Mouse (Mus musculus) adrenal gland, postnatal 14 days (tissue): ENCODE measurements around the gene Slc4a1ap. TPM values are rescaled to one million over a fixed set of nuclear protein-coding genes. Genes with fewer than 3 reads are reported as not detected.
"Not testable (repeated sequence)": the region's sequence is repeated elsewhere in the genome, so short reads cannot be mapped to it uniquely, and the experiment has no call there.

Experiments used
- DNase-seq: peaks from one replicate; pipeline ENCODE4 v3.0.0; 2021; ENCODE audit warnings: mixed read lengths
- long read RNA-seq, 2 experiments: library from polyadenylated mRNA; stranded (forward); transcript quantifications; one replicate each; pipeline ENCODE4 v2.0.0; 2021
- total RNA-seq: library from RNA; stranded (reverse); gene quantifications from 2 replicates; pipeline ENCODE4 v1.2.3, GENCODE M21; 2021

Gene Slc4a1ap
- total RNA-seq: 30.1 and 30.4 TPM in 2 replicates
- long read RNA-seq, experiment 1, partial matches to known transcripts: 1 of 10 reads
- long read RNA-seq, experiment 1, other reads (novel, unspliced or antisense): 3 of 10 reads
- long read RNA-seq, experiment 2, transcript Slc4a1ap-201 (13 exons, 2,424 nt): major isoform, 6 of 17 reads
- long read RNA-seq, experiment 2, partial matches to known transcripts: 4 of 17 reads
- long read RNA-seq, experiment 2, other reads (novel, unspliced or antisense): 4 of 17 reads

DNA sequence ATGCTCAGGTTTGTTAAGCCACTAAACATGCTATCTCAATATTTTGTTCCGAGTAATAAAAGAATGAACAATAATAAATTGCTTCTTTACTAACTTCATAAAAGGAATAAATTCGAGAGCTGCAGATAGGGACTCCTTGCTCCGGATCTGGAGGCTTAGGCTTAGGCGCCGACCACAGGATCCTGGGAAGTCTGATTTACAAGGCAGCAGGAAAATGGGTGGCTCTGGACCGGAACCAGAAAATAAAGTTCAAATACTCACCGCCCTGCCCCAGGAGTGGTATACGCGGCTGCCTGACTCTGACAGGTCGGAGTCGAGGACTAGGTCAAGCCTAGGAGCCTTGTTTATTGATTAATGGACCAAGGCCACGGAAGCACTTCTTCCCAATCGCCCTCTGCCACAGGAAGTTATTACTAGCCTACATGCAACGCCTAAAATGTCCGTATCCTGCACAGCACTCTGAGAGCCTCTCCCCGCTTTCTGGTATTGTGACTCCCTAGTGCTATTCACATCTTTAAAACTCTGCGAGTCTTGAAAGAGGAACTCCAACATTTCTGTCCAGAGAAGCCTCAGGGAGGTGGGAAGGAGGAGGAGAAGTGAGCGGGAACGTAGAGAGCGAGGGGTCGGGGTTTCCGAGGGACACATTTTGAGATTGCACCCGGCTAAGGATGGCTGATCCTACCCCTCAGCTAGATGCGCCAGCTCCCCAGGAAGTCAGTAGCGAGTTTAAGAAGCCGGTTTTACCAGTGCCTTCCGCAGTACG is at the start of gene Slc4a1ap:
Slc4a1ap (plus strand) TSS at position 642 of the 763 bp plus-strand sequence.
- peak; percentile 85 for DNase-seq

DNA sequence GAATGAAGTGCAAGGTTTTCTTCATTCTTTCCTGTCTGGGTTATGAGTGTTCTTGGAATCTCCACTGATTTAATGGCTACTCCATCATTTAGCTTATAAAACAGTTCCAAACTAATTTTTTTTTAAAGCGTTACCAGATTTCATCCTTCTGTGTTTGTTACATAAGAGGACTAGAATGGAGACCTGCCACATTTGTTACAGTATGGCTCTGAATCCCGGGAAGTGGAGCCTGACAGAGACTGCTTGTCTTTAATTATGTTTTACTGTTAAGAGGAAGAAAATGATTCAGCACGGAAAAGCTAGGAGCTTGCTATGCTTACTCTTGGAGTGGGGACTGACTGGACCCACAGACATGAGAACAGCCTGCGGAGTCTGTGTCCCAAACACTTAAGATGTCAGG is 46.3 kb upstream of the Slc4a1ap start:
- DNase-seq: no peak

GRCm38 (mm10) chr5:31485440-31485839 is 41.4 kb upstream of the Slc4a1ap start, which contains the start of gene 4930548H24Rik:
Gene 4930548H24Rik, plus strand, starts transcription at chr5:31485740.
- DNase-seq: no peak

GRCm38 (mm10) chr5:31487889-31488288 is 38.9 kb upstream of the Slc4a1ap start:
- no peak for DNase-seq

DNA sequence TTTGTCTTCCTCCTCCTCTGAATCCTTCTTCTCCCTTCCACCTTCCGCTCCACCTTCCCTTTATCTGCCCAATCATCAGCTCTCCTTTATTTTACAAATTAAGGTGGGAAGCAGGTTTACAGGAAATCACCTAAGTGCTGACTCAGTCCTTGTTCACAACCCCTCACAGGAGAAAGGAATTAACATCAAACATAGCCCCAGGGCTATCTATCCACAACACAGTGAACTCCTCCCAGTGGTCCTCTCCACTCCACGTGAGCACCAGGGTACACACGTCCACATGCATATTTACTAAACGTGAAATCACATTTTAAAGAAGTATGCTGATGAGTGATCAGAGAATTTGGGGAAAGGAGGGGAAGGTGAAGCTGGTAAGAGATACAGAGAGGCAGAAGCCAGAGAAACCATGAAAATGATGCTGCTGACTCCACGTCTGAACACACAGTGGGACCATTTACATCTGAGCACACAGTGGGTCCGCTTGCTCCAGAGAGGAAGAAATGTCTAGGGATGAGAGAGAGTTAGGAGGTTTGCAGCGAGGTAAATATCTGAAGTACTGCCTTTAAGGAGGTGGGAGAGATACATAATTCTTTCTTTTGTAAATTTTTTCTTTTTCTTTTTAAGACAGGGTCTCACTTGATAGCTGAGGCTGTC is 37.6 kb upstream of the Slc4a1ap start:
- DNase-seq: no peak

DNA sequence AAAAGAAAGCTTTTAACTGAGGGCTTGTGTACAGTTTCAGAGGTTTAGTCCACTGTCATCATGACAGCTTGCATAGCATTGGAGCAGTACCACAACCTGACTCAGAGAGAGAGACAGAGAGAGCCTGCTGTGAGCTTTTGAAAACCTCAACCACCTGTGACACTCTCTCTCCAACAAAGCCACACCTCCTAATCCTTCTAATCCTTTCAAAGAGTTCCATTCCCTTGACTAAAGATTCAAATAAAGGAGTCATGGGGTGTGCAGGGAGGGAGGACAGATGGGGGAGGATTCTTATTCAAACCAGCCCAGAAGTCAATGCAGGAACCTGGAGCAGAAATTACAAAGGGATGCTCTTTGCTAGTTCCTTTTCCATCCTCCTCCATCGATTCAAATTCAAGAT is 34.8 kb upstream of the Slc4a1ap start:
- no peak for DNase-seq

- peak; percentile 95 for DNase-seq
Observed at GRCm38 (mm10) chr5:31494513-31495297, 32.1 kb upstream of the Slc4a1ap start, which contains the start of gene Gpn1. Gene Gpn1, plus strand, starts transcription at chr5:31494741.

GRCm38 (mm10) chr5:31504843-31505242 is 22.0 kb upstream of the Slc4a1ap start:
- DNase-seq: no peak

DNA sequence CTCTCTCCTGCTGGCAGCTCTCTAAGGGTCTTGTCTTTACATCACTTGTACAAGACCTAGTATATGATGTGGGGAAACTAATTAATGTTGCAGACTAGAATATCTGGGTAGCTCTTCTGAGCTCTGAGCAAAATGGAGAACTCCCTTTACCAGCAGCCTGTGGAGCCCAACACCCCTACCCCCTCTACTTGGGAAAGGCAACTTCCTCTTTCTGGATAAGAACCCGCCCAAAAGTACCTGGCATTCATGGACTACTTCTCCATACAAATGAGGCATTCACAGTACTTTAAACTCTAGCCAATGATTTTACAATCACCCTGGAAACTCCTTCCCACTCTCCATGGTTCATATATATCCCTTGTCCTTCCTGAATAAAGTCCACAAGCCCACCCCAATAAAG is 14.3 kb upstream of the Slc4a1ap start:
- DNase-seq: no peak

GRCm38 (mm10) chr5:31520556-31520955 is 6.2 kb upstream of the Slc4a1ap start:
- no peak for DNase-seq

DNA sequence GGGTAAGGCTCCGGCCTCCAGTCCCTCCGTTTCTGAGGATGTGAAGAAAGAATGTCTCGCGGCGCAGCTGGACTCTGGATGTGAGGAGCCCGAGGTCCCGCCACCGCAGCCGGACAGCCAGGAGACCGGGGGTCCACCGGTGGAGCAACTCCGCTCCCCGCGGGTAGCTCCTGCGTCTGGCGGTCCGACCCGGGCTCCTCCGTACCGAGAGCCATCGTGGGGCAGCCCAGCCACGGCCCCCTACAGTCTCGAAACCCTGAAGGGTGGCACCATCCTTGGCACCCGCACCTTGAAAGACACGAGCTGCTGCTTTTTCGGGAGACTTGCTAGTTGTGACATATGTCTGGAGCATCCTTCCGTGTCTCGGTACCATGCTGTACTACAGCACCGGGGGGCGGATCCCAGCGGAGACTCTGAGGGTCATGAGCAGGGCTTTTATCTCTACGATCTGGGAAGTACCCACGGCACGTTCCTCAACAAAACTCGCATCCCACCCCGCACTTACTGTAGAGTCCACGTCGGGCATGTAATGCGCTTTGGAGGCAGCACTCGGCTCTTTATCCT is 404 bp downstream of the Slc4a1ap start:
- no peak for DNase-seq

GRCm38 (mm10) chr5:31527707-31528106 is 912 bp downstream of the Slc4a1ap start, which contains the start of gene Supt7l:
Gene Supt7l, minus strand, starts transcription at chr5:31527807.
- DNase-seq: not testable (repeated sequence)

DNA sequence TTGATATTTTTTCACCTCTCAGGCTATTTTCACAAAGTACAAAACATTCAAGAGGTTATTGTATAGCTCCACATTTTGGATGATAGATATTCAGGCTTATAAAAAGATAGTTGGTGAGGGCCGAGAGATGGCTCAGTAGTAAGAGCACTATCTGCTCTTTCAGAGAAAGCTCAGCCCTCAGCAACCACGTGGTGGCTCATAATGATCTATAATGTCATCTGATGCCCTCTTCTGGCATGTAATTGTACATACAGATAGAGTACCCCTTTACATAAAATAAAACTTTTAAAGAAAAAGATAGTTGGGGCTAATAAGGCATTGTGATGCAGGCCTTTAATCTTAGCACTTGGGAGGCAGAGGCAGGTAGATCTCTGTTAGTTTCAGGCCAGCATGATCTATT is 1.8 kb downstream of the Slc4a1ap start:
- no peak for DNase-seq

- no peak for DNase-seq
Observed at GRCm38 (mm10) chr5:31535228-31535627, 8.4 kb downstream of the Slc4a1ap start.

- DNase-seq: no peak
Observed at GRCm38 (mm10) chr5:31559401-31559800, 32.6 kb downstream of the Slc4a1ap start.

- DNase-seq: no peak
Observed at GRCm38 (mm10) chr5:31560352-31560751, 33.6 kb downstream of the Slc4a1ap start.

- peak; percentile 56 for DNase-seq
Observed at GRCm38 (mm10) chr5:31562036-31562666, 35.4 kb downstream of the Slc4a1ap start.

- peak; percentile 88 for DNase-seq
Observed at GRCm38 (mm10) chr5:31563496-31563895, 36.7 kb downstream of the Slc4a1ap start.

GRCm38 (mm10) chr5:31563905-31564304 is 37.1 kb downstream of the Slc4a1ap start:
- no peak for DNase-seq

- peak; percentile 41 for DNase-seq
Observed at GRCm38 (mm10) chr5:31564976-31565375, 38.2 kb downstream of the Slc4a1ap start.

- no peak for DNase-seq
Observed at GRCm38 (mm10) chr5:31566026-31566425, 39.2 kb downstream of the Slc4a1ap start.
